Mouse (Mus musculus) thymus, postnatal 14 days (tissue): ENCODE measurements around the gene Ms4a8a.
"Not testable (repeated sequence)": the region's sequence is repeated elsewhere in the genome, so short reads cannot be mapped to it uniquely, and the experiment has no call there.

Experiments
- DNase-seq: peaks from one replicate; pipeline ENCODE4 v3.0.0; 2021

Gene Ms4a8a

DNA sequence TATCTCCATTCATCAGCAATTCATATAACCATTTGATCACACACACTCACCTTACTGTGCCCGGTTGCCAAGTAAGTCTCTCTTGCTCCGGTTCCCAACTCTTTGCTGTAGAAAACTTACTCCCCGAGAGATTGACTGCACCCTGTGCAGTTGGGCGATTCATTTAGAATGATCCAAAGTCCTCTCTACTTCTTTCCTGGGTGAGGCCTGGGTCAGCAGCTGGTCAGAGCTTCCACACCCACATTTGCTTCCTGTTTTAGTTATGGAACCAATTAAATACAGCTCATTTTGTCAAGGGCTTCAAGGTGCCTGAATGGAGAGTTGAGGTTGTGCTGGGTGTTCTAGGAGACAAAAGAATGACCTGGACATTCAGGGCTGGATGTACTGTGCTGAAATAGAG is at the start of gene Ms4a8a:
TSS of gene Ms4a8a (minus strand) at position 169 of the 400 bp plus-strand sequence.
- no peak for DNase-seq

DNA sequence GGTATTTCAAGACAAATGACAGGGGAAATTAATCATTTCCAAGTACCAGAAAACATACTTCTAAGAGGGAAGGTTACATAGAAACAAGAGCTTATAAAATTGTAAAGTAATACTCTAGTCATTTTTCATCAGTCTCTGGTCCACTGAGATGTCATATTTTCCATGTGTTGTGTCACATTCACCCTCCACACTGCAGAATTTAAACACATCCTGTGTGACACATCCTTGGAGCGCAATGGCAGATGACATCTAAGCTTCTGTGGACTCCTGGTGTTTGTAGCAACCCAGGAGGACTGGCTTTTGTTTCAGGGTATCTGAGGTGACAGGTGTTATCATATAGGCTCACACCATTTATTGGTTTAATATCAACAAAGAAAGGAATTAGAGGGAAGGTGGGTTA is 48.8 kb upstream of the Ms4a8a start:
- DNase-seq, result no peak

DNA sequence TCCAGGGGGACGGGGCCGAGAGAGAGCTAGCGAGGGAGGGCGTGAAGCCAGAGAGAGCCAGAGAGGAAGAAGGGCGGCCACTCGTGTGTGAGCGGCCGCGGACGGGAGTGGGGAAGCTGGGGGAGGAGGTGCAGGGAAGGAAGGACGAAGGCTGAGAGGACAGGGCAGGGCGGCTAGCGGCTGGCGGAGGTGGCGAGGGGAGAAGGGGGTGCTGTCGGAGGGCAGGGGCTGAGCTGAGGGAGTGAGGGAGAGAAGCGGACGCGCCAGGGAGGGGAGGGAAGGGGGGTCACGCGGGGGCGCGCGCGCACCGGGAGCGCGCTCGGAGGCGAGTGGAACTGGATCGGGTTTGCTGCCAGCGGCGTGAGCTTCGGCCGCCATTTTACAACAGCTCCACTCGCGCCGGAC is 40.1 kb upstream of the Ms4a8a start:
- peak; percentile 44 for DNase-seq

DNA sequence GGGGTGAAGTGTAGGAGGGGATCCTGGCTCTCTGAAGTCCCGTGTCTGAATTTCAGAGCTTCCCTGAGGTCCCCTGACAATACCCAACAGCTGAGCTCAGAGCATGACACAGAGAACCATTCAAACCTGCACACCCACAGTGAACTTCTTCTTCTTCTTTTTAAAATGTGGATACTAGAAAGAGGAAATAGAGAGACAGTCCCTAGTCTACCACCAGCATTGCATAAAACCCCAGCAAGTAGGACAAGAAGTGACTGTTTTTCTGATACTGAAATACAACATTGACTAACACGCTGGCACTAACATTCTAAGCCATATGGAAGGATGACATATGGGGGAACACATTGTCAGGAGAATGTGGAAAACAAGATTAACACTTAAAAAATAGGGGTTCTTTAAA is 38.4 kb upstream of the Ms4a8a start:
- DNase-seq, result no peak

DNA sequence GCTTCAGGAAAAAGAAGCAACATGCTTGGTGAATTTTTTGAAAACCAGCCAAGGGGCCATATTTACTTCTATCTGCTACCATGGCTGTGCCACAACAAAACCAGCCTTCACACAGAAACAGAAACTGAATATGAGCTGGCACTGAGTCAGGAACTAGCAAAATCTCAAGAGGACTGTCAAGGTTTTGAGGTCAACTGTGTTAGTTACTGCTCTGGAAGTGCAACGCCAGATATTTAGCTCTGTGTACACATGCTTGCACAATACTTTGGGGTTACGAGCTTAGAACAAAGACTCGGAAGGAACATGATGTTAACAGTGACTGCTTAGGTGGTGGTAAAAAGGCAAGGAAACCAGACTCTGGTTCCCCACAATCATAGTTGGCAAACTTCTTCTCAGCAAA is 26.8 kb upstream of the Ms4a8a start:
- no peak for DNase-seq

DNA sequence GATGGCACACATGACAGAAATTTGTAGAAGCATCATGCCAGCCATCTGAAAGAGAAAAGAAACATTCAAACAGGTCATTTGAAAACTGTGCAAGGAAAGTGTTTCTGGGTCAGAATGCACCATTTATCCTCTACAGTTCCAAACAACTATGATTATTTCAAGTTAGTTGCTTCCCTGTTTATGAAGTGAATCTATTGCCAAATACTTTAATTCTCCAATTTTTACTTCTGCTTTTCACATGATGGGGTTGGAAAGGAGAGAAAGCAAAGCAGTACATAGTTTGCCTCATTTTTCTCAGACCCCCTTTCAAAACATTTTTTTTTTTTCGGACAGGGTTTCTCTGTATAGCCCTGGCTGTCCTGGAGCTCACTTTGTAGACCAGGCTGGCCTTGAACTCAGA is 21.0 kb upstream of the Ms4a8a start:
- no peak for DNase-seq

DNA sequence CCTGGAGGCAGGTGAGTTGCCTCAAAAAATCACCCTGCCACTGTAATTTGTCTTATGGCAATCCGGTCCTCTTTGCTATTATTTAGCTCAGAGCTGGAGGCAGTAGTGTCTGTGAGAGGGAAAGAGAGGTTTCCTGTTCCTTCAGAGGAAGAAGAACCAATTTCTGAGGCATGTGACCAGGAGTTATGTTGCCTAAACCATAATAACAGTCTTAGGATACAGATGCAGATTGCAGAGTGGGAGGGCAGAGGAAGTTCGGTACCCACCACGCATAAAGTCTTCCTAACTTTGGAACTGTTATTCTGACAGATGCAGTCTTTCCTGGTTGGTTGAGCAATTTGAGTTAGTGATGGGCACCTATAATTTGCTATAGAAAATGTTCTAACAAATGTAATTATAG is 17.5 kb upstream of the Ms4a8a start:
- DNase-seq, result no peak

DNA sequence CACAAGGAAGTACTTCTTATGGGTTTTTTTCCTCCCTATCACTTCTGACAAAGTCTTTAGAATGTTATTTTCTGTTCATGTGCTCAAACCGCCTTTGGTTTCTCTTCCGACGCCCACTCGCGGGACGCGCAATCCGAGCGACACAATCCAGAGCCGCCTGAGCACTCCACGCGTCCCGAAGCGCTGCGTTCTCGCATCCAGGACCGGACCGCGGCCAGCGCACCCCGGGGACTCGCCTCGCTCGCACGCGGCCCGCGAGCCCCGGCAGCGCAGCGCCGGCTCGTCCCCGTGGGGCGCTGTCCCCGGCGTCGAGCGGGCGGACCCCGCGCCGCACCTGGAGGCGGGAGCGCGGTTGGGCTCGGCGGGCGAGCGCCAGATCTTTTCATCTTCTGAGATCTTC is 11.2 kb upstream of the Ms4a8a start:
- peak; percentile 13 for DNase-seq

DNA sequence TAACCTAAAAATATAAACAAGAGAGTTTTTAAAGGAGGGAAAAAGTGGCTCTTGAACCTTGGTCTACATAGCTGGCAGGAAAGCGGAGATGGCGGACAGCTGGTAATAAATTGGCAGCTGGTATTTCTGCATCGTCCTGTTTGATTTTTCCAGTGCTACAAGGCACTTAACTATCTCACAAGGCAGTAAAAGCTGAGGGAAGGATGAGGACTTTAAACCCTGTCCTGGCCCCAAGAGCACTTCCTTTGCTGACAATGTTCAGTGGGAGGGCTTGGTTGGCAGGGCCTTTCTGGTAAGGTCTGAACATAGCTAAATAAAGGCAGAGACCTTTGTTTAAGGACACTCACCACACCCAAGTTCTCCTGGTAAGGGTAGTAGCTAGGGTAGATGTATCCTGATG is 10.5 kb downstream of the Ms4a8a start:
- DNase-seq, result no peak

DNA sequence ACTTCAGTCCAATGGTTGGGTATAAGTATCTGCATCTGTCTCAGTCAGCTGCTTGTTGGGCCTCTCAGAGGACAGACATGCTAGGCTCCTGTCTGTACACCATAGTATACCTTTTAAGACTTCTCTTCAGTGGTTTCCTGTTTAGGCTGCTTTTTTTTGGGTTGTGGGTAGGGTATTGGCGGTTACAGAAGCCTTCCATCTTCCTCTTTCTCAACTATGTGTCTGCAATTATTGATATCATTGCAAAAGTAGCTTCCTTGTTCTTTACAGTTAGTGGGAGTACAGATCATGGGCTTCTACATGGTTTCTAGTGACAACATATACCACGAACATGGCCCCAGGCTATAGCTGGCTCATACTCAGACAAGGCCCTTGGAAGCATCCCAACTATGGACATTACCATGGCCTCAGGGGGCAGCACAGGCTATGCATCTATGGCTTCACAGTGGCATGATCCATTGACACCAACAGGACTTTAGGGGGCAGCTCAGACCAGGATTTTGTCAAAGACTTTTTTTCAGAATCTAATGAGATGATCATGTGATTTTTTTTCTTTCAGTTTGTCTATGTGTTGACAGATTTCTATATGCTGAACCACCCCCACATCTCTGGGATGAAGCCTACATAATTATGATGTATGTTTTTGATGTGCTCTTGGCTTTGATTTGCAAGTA is 15.6 kb downstream of the Ms4a8a start:
- no peak for DNase-seq

DNA sequence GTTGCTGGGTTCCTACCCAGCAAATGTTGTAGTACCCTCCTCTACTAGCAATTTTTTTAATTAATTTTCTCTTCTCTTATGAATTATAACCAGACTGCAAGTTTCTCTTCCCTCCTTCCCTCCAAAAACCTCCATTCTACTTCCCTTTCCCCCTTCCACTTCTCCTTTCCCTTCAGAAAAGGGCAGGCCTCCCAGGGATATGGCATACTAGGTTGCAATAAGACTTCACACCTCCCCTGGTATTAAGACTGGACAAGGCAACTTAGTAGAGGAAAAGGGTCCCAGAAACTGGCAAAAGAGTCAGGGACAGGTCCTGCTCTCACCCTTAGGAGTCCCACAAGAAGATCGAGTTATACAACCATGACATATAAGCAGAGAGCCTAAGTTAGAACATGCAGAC is 20.0 kb downstream of the Ms4a8a start:
- no peak for DNase-seq

DNA sequence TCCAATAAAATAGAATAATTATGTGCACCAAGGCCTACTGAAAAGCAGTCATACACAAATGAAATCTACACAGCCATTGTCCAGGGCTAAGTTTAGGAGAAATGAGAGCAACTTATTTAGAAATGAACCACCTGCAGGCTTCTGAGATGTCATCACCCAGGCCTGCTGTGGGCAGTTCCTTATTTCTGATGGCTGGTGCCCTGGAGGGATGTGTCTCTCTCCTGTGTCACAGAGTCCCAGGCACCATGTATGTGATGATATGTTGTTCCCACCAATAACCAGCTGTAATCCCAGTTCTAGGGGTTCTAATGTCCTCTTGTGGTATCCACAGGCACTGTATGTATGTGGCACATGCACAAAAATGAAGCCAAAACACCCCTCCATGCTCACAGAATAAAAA is 20.9 kb downstream of the Ms4a8a start:
- no peak for DNase-seq

DNA sequence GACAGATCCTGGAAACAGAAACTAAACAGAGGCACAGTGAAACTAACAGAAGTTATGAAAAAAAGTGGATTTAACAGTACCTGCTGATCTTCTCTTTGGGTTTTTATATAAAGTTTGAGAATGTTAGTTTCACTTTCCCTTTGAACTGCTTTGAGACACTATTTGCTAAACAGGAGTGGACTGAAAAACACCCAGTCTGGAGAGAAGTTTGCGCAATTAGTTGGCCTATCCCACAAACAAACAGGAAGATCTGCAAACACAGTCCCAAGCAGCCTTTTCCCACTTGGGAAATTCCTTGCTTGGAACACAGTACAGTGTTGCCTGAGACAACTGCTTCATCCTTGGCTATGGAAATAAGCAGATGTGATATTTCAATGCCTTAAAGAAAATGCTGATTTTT is 25.2 kb downstream of the Ms4a8a start:
- not testable (repeated sequence) for DNase-seq

DNA sequence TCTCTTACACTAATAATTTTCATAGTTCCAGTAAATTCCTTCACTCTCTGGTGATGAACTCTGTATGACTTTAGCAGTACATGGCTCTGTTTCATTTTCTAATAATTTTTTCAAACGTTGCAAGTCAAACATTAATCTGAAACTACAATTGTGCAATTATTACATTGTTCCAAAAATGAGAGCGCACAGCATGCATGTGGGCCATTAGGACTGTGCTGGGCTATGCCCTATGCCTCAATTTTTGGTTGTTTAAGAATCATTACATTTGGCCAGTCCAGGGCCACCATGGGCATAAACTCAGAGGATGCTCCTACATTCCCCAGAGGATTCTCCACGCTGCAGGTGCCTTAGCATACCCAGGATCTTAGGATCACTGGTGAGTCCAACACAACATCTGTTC is 27.6 kb downstream of the Ms4a8a start:
- no peak for DNase-seq

DNA sequence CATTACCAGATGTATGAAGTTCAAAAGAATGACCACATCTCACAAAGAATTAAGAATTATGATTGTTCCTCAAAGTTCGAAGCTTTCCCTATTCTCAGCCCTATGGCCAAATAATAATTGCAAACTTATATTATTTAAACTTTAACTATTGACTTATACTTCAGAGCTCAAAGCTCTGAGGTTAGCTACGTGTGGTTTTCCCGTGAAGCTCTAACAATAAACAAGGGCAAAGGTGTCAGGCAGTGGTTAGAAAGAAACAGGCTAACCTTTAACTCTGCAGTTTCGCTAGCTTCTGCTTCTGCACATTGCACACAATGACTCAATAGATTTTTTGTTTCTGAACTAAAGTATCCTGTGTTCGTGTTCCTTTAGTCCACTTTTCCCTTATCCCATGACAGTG is 28.0 kb downstream of the Ms4a8a start:
- DNase-seq, result no peak

DNA sequence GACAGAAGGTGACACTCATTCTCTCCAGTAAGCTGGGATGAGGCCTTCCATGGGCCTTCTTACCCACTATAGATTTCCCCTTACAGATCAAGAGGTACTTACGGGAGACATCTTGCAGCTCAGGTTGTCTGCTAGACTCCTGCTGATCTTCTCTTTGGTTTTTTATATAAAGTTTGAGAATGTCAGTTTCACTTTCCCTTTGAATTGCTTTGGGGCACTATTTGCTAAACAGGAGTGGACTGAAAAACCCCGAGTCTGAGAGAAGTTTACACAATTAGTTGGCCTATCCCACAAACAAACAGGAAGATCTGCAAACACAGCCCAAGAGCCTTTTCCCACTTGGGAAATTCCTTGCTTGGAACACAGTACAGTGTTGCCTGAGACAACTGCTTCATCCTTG is 30.6 kb downstream of the Ms4a8a start:
- DNase-seq, result no peak

DNA sequence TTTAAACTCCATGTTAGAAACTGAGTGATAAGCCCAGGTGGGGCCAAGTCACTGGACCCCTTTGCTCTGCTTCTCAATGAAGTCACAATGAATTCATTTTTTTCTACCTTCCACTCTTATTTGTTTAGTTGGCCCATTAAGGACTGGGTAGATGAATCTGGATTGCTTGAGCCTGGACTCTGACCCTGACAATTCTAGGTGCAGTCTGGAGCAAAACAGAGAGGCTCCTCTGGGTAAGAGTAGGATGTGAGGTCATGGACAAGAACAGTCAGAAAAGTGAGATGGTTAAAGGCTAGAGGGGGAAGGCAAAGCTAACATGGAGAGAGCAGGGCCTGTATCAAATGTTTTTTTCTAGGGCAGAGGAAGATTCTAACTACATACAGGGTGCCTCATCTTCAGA is 31.5 kb downstream of the Ms4a8a start:
- no peak for DNase-seq

DNA sequence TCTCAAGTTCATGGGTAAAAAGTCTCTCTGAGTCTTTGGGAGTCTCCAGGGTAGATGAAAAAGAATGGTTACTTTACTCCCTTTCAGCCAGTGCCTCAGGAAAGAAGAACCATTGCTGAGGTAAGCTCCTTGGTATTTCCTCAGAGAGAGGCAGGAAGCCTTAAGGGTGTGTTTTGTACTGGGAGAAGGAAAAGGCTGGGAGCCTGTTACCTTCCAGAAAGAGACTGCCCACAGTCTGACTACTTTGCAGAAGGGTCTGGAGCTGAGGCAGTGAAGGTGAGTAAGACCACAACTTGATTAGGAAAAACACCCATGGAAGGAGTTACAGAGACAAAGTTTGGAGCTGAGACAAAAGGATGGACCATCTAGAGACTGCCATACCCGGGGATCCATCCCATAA is 32.4 kb downstream of the Ms4a8a start:
- DNase-seq, result no peak

DNA sequence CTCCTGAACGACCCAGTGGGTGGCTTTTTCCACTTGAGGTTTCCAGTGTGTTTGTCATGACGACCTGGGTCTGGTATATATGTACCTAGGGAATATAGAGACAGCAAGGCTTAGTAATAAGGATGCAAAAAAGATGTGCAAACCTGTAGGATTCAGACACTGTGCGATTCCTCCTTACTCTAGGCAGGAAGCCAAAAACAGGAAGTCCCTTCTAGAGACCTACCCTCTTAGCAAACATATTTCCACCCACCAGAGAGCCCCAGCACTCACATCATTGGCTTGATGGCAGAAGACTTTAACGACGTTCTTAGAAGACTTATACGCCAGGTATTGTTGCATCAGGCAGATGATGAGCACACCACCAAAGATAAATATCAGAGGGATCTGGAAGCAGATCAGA is 32.9 kb downstream of the Ms4a8a start:
- peak; percentile 25 for DNase-seq

DNA sequence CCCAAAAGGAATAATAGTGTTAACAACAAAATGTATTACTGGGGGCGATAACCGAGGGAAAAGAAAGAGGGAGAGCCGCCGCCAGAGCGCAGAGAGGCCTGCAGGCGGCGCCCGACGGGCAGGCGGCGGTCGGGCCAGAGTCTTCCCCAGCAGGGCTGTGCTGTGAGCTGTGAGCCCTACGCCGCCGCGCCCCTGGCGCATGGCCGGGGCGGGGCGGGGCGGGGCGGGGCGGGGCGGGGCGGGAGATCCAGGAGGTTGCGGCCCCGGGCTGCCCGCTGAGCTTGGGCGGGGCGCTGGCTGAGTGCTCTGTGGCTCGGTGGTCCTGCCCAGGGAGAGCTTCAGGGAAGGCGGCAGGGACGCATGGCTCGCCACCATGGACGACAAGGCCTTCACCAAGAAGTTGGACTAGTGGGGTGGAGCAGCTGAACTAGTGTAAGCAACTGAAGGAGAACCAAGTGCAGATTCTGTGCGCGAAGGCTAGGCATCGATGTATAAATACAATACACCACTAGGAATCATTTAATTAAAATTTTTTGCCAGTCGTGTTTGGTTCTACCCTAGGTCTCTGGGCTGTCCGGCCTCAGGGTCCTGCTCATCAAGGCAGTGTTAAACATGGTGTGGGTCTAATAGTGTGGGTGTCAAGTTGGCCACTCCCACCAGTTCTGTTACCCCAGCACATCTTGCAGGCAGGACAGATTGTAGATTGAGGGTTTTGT is 35.7 kb downstream of the Ms4a8a start:
- peak; percentile 78 for DNase-seq

DNA sequence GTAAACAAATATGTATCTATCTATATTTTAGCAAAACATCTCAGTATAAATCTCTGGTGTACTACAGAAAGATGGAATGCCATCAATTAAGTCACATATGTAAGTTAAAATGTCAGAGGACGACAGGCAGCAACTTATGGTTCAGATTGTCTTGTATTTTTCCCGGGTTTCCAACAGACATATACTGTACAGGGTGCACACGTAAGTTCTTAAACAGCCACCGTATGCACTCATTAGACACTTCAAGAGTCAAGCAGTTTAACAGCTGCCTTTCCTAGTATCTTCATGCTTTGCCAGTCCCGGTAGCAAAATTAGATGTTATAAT is 36.3 kb downstream of the Ms4a8a start:
- DNase-seq, result no peak

DNA sequence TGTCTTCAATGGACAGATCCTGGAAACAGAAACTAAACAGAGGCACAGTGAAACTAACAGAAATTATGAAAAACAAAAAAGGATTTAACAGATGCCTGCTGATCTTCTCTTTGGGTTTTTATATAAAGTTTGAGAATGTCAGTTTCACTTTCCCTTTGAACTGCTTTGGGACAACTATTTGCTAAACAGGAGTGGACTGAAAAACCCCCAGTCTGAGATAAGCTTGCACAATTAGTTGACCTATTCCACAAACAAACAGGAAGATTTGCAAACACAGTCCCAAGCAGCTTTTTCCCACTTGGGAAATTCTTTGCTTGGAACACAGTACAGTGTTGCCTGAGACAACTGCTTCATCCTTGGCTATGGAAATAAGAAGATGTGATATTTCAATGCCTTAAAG is 43.3 kb downstream of the Ms4a8a start:
- no peak for DNase-seq

DNA sequence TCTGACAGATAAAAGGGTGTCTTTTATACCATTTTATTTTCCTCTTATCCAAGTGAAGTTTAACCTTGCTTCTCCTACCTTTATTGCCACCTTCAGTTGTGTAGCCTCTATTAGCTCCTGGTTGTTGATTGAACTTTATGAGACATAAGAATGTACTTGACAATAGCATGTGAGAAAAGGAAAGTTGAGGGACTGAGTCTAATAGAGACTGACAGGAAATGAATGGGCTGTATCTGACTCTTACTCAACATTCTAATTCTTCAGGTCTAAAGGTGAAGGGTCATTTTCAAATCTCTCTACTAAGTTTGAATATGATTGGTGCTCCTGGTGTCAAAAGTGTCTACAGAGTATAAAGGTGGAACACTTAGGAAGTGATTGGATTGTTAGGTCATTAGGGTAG is 58.5 kb downstream of the Ms4a8a start:
- no peak for DNase-seq

DNA sequence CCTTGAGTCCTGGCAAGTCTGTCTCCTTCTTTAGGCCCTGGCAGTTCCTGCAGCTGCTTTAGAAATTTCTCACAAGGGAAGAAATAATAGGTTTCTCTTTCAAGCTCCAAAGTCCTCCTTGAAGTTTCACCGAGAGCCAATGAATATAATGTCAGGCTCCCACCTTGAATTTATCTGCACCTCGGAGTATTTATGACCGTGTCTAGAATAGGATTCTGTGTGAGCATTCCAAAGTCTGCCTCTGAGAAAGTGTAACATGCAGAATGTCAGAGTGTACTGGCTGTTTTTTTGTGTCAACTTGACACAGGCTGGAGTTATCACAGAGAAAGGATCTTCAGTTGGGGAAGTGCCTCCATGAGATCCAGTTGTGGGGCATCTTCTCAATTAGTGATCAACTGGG is 63.0 kb downstream of the Ms4a8a start, which contains the start of gene Ms4a18:
TSS of gene Ms4a18 (minus strand) at position 141 of the 400 bp plus-strand sequence.
- no peak for DNase-seq
